Mouse (Mus musculus) heart, embryonic 13.5 days (tissue): Measurements from ENCODE around the gene Gpr155. TPM values are rescaled to one million over a fixed set of nuclear protein-coding genes. Genes with fewer than 3 reads are reported as not detected.

Experiments
- ATAC-seq: fragments of 200-750 bp; cut with Nextera tagmentation; 2 replicates; pipeline ENCODE4 v1.8.0; 2017; ENCODE audit warnings: moderate TSS enrichment; ENCODE audit not compliant: insufficient number of reproducible peaks, low FRiP score, low TSS enrichment; ENCODE audit errors: extremely low read depth
- H3K27ac ChIP-seq: fragments of 300-500 bp; sonication (generic); replicated peaks from 2 replicates; pipeline ENCODE4 v1.5.1; 2015; ENCODE audit warnings: moderate library complexity, mild to moderate bottlenecking, inconsistent platforms
- H3K27me3 ChIP-seq: fragments of 300-500 bp; sonication (generic); replicated peaks from 2 replicates; pipeline ENCODE4 v1.6.1; 2015; ENCODE audit warnings: mild to moderate bottlenecking, inconsistent platforms
- H3K36me3 ChIP-seq: fragments of 300-500 bp; sonication (generic); 2 replicates; pipeline ENCODE4 v1.6.1; 2015; ENCODE audit warnings: mild to moderate bottlenecking, inconsistent platforms
- H3K4me1 ChIP-seq: fragments of 300-500 bp; sonication (generic); 2 replicates; pipeline ENCODE4 v1.6.1; 2015; ENCODE audit warnings: inconsistent platforms
- H3K4me2 ChIP-seq: fragments of 300-500 bp; sonication (generic); 2 replicates; pipeline ENCODE4 v1.6.1; 2015; ENCODE audit warnings: inconsistent platforms, mild to moderate bottlenecking, moderate library complexity
- H3K4me3 ChIP-seq: fragments of 300-500 bp; sonication (generic); 2 replicates; pipeline ENCODE4 v1.5.1; 2015; ENCODE audit warnings: moderate library complexity, mild to moderate bottlenecking, inconsistent platforms
- H3K9ac ChIP-seq: fragments of 300-500 bp; sonication (generic); 2 replicates; pipeline ENCODE4 v1.6.1; 2015; ENCODE audit warnings: inconsistent platforms, mild to moderate bottlenecking, moderate library complexity
- H3K9me3 ChIP-seq: fragments of 300-500 bp; sonication (generic); 2 replicates; pipeline ENCODE4 v1.6.1; 2016; ENCODE audit warnings: inconsistent platforms
- WGBS: fragments of 180-500 bp; shearing (Covaris S2); methylation state at CpG from one replicate; pipeline ENCODE4 v1.1.7; 2015; ENCODE audit warnings: mixed read lengths; 5-methylcytosine and 5-hydroxymethylcytosine counted together
- polyA plus RNA-seq: library from polyadenylated mRNA; unstranded; fragments of >200 nt; fragmentation: Nextera tagmentation; extraction: Ambion mirVana; gene quantifications from 2 replicates; pipeline ENCODE4 v1.2.1, GENCODE M21; 2015

Gene Gpr155
- polyA plus RNA-seq, 1 experiment from 2014 or later, result 4.8 TPM

DNA sequence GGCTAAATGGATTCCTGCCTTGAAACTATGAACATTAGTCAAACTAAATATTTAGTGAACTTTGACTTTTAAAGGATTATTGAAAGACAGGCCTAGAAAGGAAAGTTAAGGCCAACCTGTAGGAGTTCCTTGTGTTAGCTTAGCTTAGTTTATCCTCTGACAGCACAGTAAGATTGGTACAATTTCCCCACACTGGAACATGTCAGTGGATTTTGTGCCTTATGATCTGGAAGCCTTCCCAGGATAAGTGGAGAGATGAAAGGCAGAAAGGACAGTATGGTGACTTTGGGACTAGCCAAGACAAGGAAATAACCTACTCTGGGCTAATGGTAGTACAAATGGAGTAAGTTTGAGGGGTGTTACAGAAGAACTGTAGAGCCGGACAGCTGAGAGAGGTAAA is 1.4 kb upstream of the Gpr155 start:
- H3K4me3 ChIP-seq, result no peak overlapping the region
- H3K36me3 ChIP-seq, result no peaks in the 10 kb centered on the region
- H3K4me1 ChIP-seq, result peaks cover 8% of the 10 kb centered on the region; the same call in 1 of the 2 replicates
- H3K9ac ChIP-seq, result no peak overlapping the region
- ATAC-seq, result no peak
- no peak overlapping the region for H3K27ac ChIP-seq
- no peak overlapping the region for H3K4me2 ChIP-seq
- 85% methylated on average over 1 of the region's 1 CpGs for whole genome bisulfite sequencing
- H3K27me3 ChIP-seq, result no peaks in the 10 kb centered on the region
- no peaks in the 10 kb centered on the region for H3K9me3 ChIP-seq

DNA sequence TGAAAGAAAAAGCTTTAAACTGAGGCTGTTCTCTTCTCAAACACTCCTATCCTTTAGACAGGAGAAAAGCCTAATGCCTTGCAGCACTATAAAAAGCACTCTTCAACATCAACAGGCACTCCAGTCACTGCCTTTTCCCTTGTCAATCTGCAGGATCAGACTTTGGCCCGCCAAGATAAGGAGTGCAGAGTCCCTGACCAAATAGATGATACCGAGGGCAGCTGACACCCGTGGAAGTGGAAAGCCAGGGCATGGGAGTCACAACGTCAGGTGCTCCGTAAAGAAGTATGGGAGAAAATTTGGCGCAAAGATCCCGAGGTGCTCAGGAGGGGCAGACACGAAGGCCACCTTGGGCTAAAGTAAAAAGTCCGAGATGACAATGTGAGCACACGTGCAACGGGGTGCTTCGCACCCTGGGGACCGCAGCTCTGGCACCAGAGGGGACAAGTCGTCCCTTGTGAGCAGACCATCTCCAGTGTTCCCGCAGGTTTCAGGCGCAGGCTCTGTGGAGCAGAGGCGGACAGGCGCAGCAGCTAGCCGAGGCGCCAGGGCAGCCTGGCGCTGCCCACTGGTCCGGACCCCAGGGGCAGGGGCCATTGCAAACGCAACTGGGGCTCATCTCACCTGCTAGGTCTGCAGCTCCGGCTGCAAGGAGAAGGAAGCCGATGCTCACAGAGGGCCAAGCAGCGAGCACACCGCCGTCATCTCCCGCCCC is 574 bp downstream of the Gpr155 start:
- Histone ChIP-seq H3K9ac (peak overlapping the region; percentile 83), H3K4me2 (peak overlapping the region; percentile 98), H3K4me3 (peak overlapping the region; percentile 76), H3K36me3 (no peaks in the 10 kb centered on the region), H3K27ac (peak overlapping the region; percentile 72), H3K9me3 (no peaks in the 10 kb centered on the region), H3K4me1 (peaks cover 8% of the 10 kb centered on the region; the same call in 1 of the 2 replicates), H3K27me3 (no peaks in the 10 kb centered on the region)
- peak; percentile 21; the same call in 1 of the 2 replicates for ATAC-seq
- 1% methylated on average over 29 of the region's 29 CpGs for WGBS

DNA sequence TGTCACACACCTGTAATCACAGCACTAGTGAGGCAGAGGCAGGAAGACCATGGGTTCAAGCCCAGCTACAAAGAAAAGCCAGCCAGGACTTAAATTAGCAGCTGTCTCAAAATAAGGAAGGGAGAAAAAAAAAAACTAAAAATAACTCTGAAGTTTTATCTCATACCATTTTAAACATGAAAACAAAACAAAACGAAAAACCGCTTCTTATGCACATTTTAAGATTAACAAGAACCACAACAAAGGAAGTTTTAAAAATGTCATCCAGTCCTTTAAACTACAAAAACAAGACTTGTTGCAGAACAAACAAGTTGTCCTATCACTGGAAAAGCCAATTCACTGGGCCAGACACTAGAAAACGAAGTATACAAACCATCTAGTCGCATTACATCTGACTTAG is 1.2 kb downstream of the Gpr155 start:
- Histone ChIP-seq H3K9me3 (no peaks in the 10 kb centered on the region), H3K27ac (no peak overlapping the region), H3K9ac (peak overlapping the region; percentile 83), H3K4me2 (peak overlapping the region; percentile 98), H3K27me3 (no peaks in the 10 kb centered on the region), H3K36me3 (no peaks in the 10 kb centered on the region), H3K4me1 (peaks cover 13% of the 10 kb centered on the region), H3K4me3 (peak overlapping the region; percentile 76)
- WGBS, result 68% methylated on average over 4 of the region's 4 CpGs
- no peak for ATAC-seq

DNA sequence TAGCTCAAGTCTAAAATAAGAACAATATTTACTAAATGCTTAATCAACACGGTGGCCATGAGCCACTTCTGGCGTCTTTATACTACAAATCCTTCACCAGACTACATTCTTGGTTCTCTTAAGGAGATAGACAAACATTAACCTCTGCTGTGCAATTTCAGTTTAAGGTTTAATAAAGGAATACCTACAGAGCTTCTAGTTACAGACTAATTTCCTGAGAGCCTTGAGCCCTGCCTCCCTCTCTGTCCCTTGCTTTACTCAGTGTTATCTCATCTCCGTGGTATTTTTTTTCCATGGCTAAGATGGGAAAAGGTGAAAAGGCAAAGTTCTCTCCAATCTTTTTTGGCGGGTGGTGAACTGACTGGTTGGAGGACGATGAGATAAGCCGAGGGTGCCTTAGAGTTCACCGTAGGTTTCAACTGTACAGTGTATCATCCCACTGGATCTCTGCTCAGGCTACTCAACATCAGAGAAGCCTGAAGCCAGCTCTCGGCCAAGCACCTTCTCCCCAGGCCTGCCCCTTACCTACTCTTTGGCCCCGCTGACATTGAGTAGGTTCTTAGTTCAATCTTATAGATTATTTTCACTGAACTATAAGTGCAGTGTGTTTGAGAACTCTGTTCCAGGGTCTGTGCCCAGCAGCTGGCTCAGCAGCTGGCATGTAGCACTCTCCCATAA is 5.9 kb downstream of the Gpr155 start:
- no peak for ATAC-seq
- no peaks in the 10 kb centered on the region for H3K36me3 ChIP-seq
- no peaks in the 10 kb centered on the region for H3K9me3 ChIP-seq
- H3K27me3 ChIP-seq, result no peaks in the 10 kb centered on the region
- H3K4me3 ChIP-seq, result no peak overlapping the region
- no peak overlapping the region for H3K9ac ChIP-seq
- peaks cover 8% of the 10 kb centered on the region for H3K4me1 ChIP-seq
- no peak overlapping the region for H3K27ac ChIP-seq
- H3K4me2 ChIP-seq, result no peak overlapping the region
- WGBS, result 50% methylated on average over 9 of the region's 9 CpGs

DNA sequence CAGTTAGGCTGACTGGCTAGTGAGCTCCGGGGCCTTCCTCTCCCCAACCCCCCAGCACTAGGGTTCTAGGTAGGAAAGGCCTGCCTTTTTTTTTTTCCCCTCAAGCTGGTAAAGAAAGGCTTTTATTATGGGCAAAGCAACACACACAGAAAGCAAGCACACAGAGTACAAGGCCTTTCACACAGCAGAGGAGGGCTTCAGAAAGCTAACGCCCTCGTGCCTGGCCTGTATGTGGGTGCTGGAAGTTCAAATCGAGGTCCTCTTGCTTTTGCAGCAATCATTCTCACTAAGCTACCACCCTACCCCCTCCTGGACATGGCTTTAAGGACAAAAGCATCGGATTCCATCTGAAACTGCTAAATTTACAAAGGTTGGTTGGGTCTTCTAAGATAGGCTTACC is 6.7 kb downstream of the Gpr155 start:
- H3K9me3 ChIP-seq, result no peaks in the 10 kb centered on the region
- no peak overlapping the region for H3K4me2 ChIP-seq
- peaks cover 6% of the 10 kb centered on the region for H3K4me1 ChIP-seq
- H3K27me3 ChIP-seq, result 0 out of 2 replicates have a peak, but pooled peaks cover under 1% of the 10 kb centered on the region
- no peak overlapping the region for H3K4me3 ChIP-seq
- H3K27ac ChIP-seq, result no peak overlapping the region
- WGBS, result 76% methylated on average over 5 of the region's 5 CpGs
- no peak overlapping the region for H3K9ac ChIP-seq
- ATAC-seq, result no peak
- H3K36me3 ChIP-seq, result no peaks in the 10 kb centered on the region

DNA sequence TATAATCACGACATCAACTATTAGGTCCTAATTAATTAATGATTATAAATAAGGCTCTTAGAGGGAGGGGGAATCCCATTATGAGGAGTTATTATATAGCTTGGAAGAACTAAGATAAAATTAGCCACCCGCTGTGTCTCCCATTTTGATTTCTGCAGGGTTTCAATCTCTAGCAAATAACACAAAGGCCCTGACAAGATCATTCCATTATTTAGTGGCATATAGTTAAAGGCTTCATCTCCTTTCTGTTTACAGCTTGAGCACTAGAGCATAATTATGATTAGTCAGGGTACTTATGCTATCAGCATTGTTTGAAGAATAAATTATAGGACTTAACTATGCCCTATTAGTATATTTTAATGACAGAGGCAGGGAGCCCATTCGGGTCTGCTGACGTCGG is 8.0 kb downstream of the Gpr155 start:
- Histone ChIP-seq H3K27ac (no peak overlapping the region), H3K4me1 (peaks cover 6% of the 10 kb centered on the region), H3K4me2 (no peak overlapping the region), H3K36me3 (no peaks in the 10 kb centered on the region), H3K27me3 (peaks cover 4% of the 10 kb centered on the region; the same call in 1 of the 2 replicates), H3K9me3 (no peaks in the 10 kb centered on the region), H3K4me3 (no peak overlapping the region), H3K9ac (no peak overlapping the region)
- ATAC-seq, result no peak
- 86% methylated on average over 5 of the region's 5 CpGs for WGBS

DNA sequence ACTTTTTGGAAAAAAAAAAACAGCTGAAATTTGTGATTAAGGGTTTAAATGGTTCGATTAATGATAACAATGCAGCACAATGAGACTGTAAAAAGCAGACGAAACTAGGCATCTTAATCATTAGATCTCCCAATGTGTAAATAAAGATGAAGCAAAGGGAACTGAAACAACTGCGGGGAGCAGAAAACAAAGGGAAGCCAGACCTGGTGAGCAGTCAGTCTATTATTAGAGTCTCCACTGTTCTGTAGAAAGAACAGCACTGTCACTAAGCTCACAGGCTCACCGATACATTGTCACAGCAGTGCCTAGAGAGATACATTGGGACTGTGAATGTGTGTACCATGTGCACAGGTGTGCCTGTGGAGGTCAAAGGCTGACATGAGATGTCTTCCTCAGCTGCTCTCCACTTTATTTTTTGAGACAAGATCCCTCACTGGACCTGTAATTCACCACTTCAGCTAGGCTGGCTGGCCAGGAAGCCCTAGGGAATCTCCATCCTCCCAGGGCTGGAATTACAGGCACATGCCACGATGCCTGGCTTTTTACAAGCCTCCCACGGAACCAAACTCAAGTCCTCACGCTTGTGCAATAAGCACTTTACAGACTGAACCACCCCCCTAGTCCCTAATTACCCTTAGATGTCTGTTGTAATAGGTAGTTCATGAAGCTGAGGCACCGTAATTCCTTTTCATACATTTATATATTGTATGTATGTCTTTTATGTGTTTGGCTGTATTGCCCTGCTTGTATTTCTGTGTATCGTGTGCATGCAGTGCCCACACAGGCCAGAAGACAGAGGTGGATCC is 14.6 kb downstream of the Gpr155 start:
- Histone ChIP-seq H3K4me1 (peaks cover 8% of the 10 kb centered on the region), H3K4me3 (no peak overlapping the region), H3K36me3 (no peaks in the 10 kb centered on the region), H3K4me2 (peak overlapping the region; percentile 33; the same call in 1 of the 2 replicates), H3K27me3 (peaks cover 4% of the 10 kb centered on the region; the same call in 1 of the 2 replicates), H3K27ac (peak overlapping the region; percentile 58), H3K9ac (peak overlapping the region; percentile 11; the same call in 1 of the 2 replicates), H3K9me3 (no peaks in the 10 kb centered on the region)
- 55% methylated on average over 9 of the region's 9 CpGs for WGBS
- ATAC-seq, result no peak

DNA sequence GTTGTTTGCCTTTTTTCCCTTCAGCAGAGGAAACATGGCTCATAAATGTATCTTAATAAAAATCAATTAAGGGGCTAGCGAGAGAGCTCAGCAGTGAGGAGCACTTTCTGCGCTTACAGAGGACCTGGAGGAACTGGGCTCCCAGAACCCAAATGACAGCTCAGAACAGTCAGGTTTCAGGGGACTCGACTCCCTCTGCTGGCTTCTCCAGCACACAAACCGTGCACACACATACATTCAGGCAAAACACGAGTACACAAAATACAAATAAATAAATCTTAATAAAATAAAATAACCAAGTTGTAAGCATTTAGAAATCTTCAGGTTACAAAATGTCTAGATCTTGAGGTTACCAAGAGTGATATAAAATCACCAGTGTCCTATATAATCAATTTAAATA is 22.9 kb downstream of the Gpr155 start:
- Histone ChIP-seq H3K27me3 (no peaks in the 10 kb centered on the region), H3K4me2 (no peak overlapping the region), H3K27ac (no peak overlapping the region), H3K4me3 (no peak overlapping the region), H3K4me1 (no peaks in the 10 kb centered on the region), H3K9ac (no peak overlapping the region), H3K36me3 (0 out of 2 replicates have a peak, but pooled peaks cover 4% of the 10 kb centered on the region), H3K9me3 (no peaks in the 10 kb centered on the region)
- ATAC-seq, result no peak
- 71% methylated on average over 5 of the region's 5 CpGs for WGBS

DNA sequence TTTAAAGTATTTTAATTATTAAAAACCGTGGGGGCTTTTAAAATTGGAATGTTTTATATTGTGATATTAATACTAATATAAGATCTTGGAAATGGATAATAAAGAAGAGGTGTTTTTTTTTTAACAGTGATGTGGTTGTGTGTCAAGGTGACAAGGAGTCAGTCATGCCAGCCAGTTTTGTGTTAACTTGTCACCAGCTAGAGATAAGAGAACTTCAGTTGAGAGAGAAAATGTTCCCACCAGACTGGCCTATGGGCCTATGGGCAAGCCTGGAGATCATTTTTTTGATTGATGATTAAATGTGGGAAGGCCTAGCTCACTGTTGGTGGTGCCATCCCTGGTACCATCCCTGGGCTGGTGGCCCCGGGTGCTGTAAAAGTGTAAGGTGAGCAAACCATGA is 25.8 kb downstream of the Gpr155 start:
- no peak overlapping the region for H3K9ac ChIP-seq
- H3K9me3 ChIP-seq, result no peaks in the 10 kb centered on the region
- no peaks in the 10 kb centered on the region for H3K4me1 ChIP-seq
- 82% methylated on average over 2 of the region's 2 CpGs for WGBS
- H3K36me3 ChIP-seq, result 0 out of 2 replicates have a peak, but pooled peaks cover 4% of the 10 kb centered on the region
- H3K27me3 ChIP-seq, result no peaks in the 10 kb centered on the region
- no peak overlapping the region for H3K4me3 ChIP-seq
- H3K4me2 ChIP-seq, result no peak overlapping the region
- ATAC-seq, result no peak
- H3K27ac ChIP-seq, result no peak overlapping the region

DNA sequence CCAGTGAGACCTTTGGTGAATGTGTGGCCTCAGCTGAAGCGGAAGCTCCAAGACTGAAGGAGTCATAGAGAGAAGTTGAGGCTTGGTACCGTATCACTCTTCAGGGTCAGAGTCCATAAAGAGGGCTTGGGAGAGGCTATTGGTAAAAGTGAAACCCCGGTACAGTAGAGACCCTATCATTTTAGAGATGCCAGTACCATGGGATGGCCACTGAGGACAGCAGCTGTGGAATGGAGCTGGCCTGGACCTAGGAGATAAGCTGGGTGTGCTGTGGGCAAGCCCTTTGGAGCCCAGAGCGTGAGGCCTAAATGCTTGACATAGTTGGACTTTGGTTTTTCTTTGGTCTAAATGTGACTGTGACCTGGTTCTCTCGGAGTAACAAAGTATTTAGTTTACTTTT is 26.4 kb downstream of the Gpr155 start:
- Histone ChIP-seq H3K9me3 (no peaks in the 10 kb centered on the region), H3K4me2 (no peak overlapping the region), H3K27me3 (no peaks in the 10 kb centered on the region), H3K4me3 (no peak overlapping the region), H3K9ac (no peak overlapping the region), H3K36me3 (0 out of 2 replicates have a peak, but pooled peaks cover 4% of the 10 kb centered on the region), H3K4me1 (no peaks in the 10 kb centered on the region), H3K27ac (no peak overlapping the region)
- no peak; the same call in 1 of the 2 replicates for ATAC-seq
- WGBS, result 76% methylated on average over 5 of the region's 5 CpGs

DNA sequence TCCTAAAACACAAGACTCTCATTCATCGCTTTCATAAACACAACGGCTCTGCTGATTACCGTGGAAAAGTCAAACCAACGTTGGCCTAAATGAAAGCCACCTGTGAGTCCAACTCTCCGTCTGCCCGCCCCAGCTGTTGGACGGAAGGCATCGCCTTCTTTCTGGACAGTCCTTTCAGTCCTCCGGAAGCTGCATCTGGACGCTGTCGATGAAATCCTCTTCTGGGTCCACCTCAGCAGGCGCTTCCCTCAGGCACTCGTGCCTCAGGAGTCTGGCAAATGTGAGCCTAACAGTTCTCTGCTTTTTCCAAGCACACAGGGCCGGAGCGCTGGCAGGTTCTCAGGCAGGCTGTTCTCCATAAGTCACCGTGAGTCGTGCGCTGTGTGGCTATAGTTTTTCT is 29.4 kb downstream of the Gpr155 start:
- H3K27me3 ChIP-seq, result no peaks in the 10 kb centered on the region
- H3K9ac ChIP-seq, result no peak overlapping the region
- H3K4me1 ChIP-seq, result peaks cover 3% of the 10 kb centered on the region
- H3K36me3 ChIP-seq, result no peaks in the 10 kb centered on the region
- no peaks in the 10 kb centered on the region for H3K9me3 ChIP-seq
- ATAC-seq, result no peak
- 70% methylated on average over 18 of the region's 18 CpGs for WGBS
- H3K4me2 ChIP-seq, result 0 out of 2 replicates have a peak overlapping the region, but pooled peaks have one; percentile 24
- H3K4me3 ChIP-seq, result no peak overlapping the region
- H3K27ac ChIP-seq, result no peak overlapping the region
